Mouse (Mus musculus) heart, postnatal 0 days (tissue): ENCODE measurements around the gene Ndufaf8. TPM values are rescaled to one million over a fixed set of nuclear protein-coding genes. Genes with fewer than 3 reads are reported as not detected.

Source experiments
- ATAC-seq: fragments of 200-750 bp; cut with Nextera tagmentation; 2 replicates; pipeline ENCODE4 v1.8.0; 2017; ENCODE audit warnings: low read depth, moderate number of reproducible peaks, moderate library complexity; ENCODE audit not compliant: insufficient read depth
- DNase-seq: peaks from one replicate; pipeline ENCODE4 v3.0.0-alpha.2; 2016; ENCODE audit warnings: low spot score
- H3K27ac ChIP-seq: fragments of 300-500 bp; sonication (generic); 2 replicates; pipeline ENCODE4 v1.5.1; 2014; ENCODE audit warnings: low read depth, mild to moderate bottlenecking
- H3K27me3 ChIP-seq: fragments of 300-500 bp; sonication (generic); 2 replicates; pipeline ENCODE4 v1.6.1; 2014; ENCODE audit warnings: low read length, mixed read lengths; ENCODE audit not compliant: control insufficient read depth, insufficient read depth
- H3K36me3 ChIP-seq: fragments of 300-500 bp; sonication (generic); replicated peaks from 2 replicates; pipeline ENCODE4 v1.6.1; 2014; ENCODE audit warnings: low read length, mixed read lengths; ENCODE audit not compliant: control insufficient read depth, insufficient read depth
- H3K4me1 ChIP-seq: fragments of 300-500 bp; sonication (generic); 2 replicates; pipeline ENCODE4 v1.6.1; 2014; ENCODE audit warnings: antibody characterized with exemption; ENCODE audit not compliant: control insufficient read depth, insufficient read depth
- H3K4me2 ChIP-seq: fragments of 300-500 bp; sonication (generic); 2 replicates; pipeline ENCODE4 v1.6.1; 2014; ENCODE audit warnings: low read depth, mild to moderate bottlenecking, low read length, moderate library complexity
- H3K4me3 ChIP-seq: fragments of 300-500 bp; sonication (generic); 2 replicates; pipeline ENCODE4 v1.5.1; 2014; ENCODE audit warnings: low read depth, low read length
- H3K9ac ChIP-seq: fragments of 300-500 bp; sonication (generic); replicated peaks from 2 replicates; pipeline ENCODE4 v1.6.1; 2014; ENCODE audit warnings: low read depth, low read length, mixed read lengths
- H3K9me3 ChIP-seq: fragments of 300-500 bp; sonication (generic); replicated peaks from 2 replicates; pipeline ENCODE4 v1.6.1; 2016; ENCODE audit warnings: low read length; ENCODE audit not compliant: control insufficient read depth
- CTCF ChIP-seq: IDR thresholded peaks from 2 replicates; pipeline ENCODE4 v1.5.1; 2016; ENCODE audit warnings: antibody characterized with exemption, control low read depth, low read depth
- EP300 ChIP-seq: IDR thresholded peaks from 2 replicates; pipeline ENCODE4 v1.6.1; 2016; ENCODE audit warnings: antibody characterized with exemption, low read depth
- WGBS: fragments of 180-500 bp; shearing (Covaris S2); extraction: QIAGEN DNeasy Blood & Tissue Kit; methylation state at CpG from one replicate; pipeline ENCODE4 v1.1.7; 2014; 5-methylcytosine and 5-hydroxymethylcytosine counted together
- polyA plus RNA-seq: library from polyadenylated mRNA; unstranded; fragments of >200 nt; fragmentation: Nextera tagmentation; extraction: Ambion mirVana; gene quantifications from 2 replicates; pipeline ENCODE4 v1.2.1, GENCODE M21; 2015
- total RNA-seq: library from RNA; depleted of rRNA; stranded (reverse); fragments of >200 nt; gene quantifications from 2 replicates; pipeline ENCODE4 v1.2.3, GENCODE M21; 2014; ENCODE audit warnings: low replicate concordance

Gene Ndufaf8
- total and polyA plus RNA-seq, 2 experiments from 2014 or later, result 52.7 to 118 TPM

DNA sequence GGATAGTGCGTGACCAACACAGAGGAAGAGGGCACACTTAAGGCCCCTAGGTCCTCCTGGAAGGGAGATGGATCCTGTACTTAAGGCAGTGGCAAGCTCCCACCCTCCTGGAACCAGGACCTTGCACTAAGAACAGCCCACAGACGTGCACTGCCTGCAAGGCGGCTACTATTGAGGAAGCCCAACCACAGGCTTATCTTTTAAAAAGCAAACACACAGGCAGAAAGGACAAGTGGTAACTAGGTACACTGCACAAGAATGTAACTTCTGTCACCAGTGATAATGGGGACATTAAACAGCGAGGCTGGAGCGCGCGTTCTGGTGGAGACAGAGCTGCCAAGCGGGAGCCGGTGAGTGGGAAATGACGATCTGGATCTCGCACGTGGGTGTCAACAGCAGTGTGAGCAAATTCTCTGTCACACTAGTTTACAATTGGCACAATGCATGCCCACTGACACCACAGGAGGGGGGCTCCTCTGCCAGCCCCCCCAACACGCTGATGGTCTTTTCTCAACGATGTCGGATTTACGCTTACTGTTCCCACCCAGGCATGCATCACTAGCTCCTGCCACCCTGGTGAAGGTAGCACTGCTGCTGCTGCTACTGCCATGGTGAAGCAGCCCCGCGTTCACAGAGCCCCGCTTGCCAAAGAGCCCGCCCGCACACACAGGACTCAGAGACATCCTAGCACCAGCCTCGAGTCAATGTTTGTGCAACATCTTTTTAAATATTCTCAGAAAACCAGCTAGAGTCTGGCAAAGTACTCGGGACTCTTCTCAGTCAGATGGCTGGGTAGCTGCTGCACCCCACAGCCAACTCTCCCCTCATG lies 38.3 kb downstream of the Ndufaf8 start:
- H3K9ac ChIP-seq, result peak overlapping the region; percentile 18; the same call in 1 of the 2 replicates
- H3K36me3 ChIP-seq, result peaks cover 22% of the 10 kb centered on the region
- H3K4me3 ChIP-seq, result no peak overlapping the region
- H3K27me3 ChIP-seq, result no peaks in the 10 kb centered on the region
- peak; percentile 73 for ATAC-seq
- H3K27ac ChIP-seq, result peak overlapping the region; percentile 86
- no peak overlapping the region for H3K4me2 ChIP-seq
- DNase-seq, result peak; percentile 84
- WGBS, result 36% methylated on average over 23 of the region's 23 CpGs
- TF ChIP-seq EP300, result peak; percentile 78; the same call in 1 of the 2 replicates
- TF ChIP-seq CTCF, result no peak
- peaks cover 43% of the 10 kb centered on the region for H3K4me1 ChIP-seq
- no peaks in the 10 kb centered on the region for H3K9me3 ChIP-seq

DNA sequence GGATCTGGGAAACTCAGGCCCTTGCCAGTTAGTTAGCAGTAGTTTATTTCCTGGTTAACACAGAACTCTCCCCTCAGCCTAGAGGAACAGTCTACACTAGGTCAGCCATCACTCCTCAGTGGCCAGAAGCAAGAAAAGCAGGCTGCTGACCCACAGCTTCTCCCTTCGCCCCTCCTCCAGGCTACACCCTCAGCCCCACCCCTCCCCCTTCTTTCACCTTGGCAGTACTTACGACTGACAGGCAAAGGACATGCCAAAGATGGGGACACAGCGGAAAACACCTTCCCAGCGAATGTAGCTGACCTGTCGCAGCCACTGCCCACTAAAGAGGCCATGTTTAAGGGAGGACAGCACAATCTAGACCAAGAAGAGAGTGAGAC lies 38.9 kb downstream of the Ndufaf8 start:
- no peaks in the 10 kb centered on the region for H3K27me3 ChIP-seq
- WGBS, result 37% methylated on average over 5 of the region's 5 CpGs
- peaks cover 16% of the 10 kb centered on the region for H3K36me3 ChIP-seq
- peaks cover 43% of the 10 kb centered on the region for H3K4me1 ChIP-seq
- H3K4me3 ChIP-seq, result no peak overlapping the region
- no peak overlapping the region; the same call in 1 of the 2 replicates for H3K4me2 ChIP-seq
- H3K9ac ChIP-seq, result peak overlapping the region; percentile 18; the same call in 1 of the 2 replicates
- TF ChIP-seq EP300, result no peak
- peak overlapping the region; percentile 86 for H3K27ac ChIP-seq
- DNase-seq (peak; percentile 56), ATAC-seq (no peak)
- H3K9me3 ChIP-seq, result no peaks in the 10 kb centered on the region

GRCm38 (mm10) chr11:120139309-120139731 lies 40.6 kb downstream of the Ndufaf8 start:
- no peaks in the 10 kb centered on the region for H3K27me3 ChIP-seq
- H3K9ac ChIP-seq, result no peak overlapping the region
- H3K27ac ChIP-seq, result no peak overlapping the region
- H3K36me3 ChIP-seq, result 0 out of 2 replicates have a peak, but pooled peaks cover 4% of the 10 kb centered on the region
- TF ChIP-seq CTCF, result no peak
- ATAC-seq (no peak), DNase-seq (no peak)
- no peak overlapping the region for H3K4me2 ChIP-seq
- no peaks in the 10 kb centered on the region for H3K9me3 ChIP-seq
- H3K4me1 ChIP-seq, result peaks cover 43% of the 10 kb centered on the region
- no peak overlapping the region for H3K4me3 ChIP-seq
- 55% methylated on average over 10 of the region's 10 CpGs for WGBS

DNA sequence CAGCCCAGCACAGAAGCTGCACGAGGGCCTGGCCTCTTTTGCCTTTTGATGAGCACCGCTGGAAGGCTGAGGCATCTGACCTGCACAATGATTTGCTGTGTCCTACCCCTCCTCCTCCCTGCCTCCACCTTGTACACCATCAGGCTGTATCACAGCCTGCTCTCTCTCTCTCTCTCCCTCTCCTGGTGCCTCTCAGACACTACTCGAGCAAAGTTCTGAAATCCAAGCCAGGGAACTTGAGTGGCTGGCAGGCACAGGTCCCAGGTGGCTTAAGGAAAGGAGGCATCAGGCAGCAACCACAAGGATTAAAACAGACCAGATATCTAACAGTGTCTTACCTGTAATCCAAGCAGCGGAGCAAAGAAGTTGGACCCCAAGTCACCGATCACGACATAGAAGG lies 41.5 kb downstream of the Ndufaf8 start:
- peaks cover 41% of the 10 kb centered on the region for H3K4me1 ChIP-seq
- no peak overlapping the region for H3K9ac ChIP-seq
- no peak overlapping the region for H3K4me3 ChIP-seq

GRCm38 (mm10) chr11:120142601-120143051 lies 43.9 kb downstream of the Ndufaf8 start:
- H3K9ac ChIP-seq, result no peak overlapping the region
- peaks cover 21% of the 10 kb centered on the region for H3K4me1 ChIP-seq
- H3K4me2 ChIP-seq, result no peak overlapping the region
- H3K9me3 ChIP-seq, result no peaks in the 10 kb centered on the region
- no peak overlapping the region for H3K4me3 ChIP-seq
- 33% methylated on average over 3 of the region's 3 CpGs for WGBS
- peak overlapping the region; percentile 68 for H3K27ac ChIP-seq
- peak; percentile 76 for DNase-seq
- peak; percentile 82 for ATAC-seq
- TF ChIP-seq CTCF, result peak; percentile 40
- 0 out of 2 replicates have a peak, but pooled peaks have one; percentile 52 for TF ChIP-seq EP300
- 0 out of 2 replicates have a peak, but pooled peaks cover 7% of the 10 kb centered on the region for H3K36me3 ChIP-seq
- no peaks in the 10 kb centered on the region for H3K27me3 ChIP-seq

More for the DNA sequence above, 41.5 kb downstream of the Ndufaf8 start:
- Histone ChIP-seq H3K4me2 (no peak overlapping the region), H3K9me3 (no peaks in the 10 kb centered on the region), H3K27me3 (no peaks in the 10 kb centered on the region), H3K27ac (no peak overlapping the region), H3K36me3 (no peaks in the 10 kb centered on the region)
- DNase-seq (no peak), ATAC-seq (no peak)
- TF ChIP-seq EP300 (no peak), CTCF (peak; percentile 37)
- 68% methylated on average over 6 of the region's 6 CpGs for WGBS
